Comparison of ENCODE assay signal across 21 mouse cellular contexts in the genomic region with DNA sequence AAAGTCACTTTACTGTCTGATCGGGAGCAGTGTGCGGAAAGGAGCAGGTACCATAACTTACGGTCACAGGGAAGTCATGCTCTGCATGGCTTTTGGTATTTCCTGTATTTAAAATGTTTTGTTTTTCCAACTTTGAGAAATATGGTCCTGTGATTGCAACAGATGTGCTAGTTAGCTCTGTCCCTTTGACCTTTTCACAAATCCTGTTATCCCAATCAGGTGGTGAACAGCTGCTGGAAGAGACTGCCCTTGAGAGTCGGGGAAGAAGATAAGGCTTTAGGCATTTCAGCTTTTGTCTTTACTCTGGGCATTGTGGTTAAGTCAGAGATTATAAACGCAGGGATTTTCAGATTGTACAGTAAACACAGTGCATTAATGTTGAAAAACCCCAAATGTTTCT.
A peak's percentile ranks its signal among the peaks of the same experiment; 100 is the strongest.
DNase-seq lines count a peak whose midpoint lies in the region; ATAC-seq and TF ChIP-seq lines count a peak whose summit lies in the region.
"Had no signal": no experiment of that assay in that cellular context is flagged by ENCODE, and none has a peak within 500 bp of the region (broad histone marks: within the 10 kb centered on the region; RNA-seq: fewer than 3 reads in every experiment).

No protein-coding gene starts in this region.

- POLR2A ChIA-PET in Patski (lab: Charles Lee) = interaction anchor here (0.5 kb wide), 1 partner anchor 110 kb away, joined by 4 read pairs; no protein-coding TSS in a partner anchor

- no peak overlapping the region for H3K9ac ChIP-seq in embryonic facial prominence, embryonic 11.5 days (replicated peaks; ENCODE audit: low read length)
- H3K9ac ChIP-seq in embryonic facial prominence, embryonic 14.5 days (ENCODE audit: low read depth, low read length) = no peak overlapping the region
- H3K9ac ChIP-seq: embryonic facial prominence, embryonic 13.5 days; forebrain, embryonic 13.5 days; forebrain, postnatal 0 days; heart, embryonic 13.5 days; hindbrain, embryonic 15.5 days had no signal

- H3K4me3 ChIP-seq in embryonic facial prominence, embryonic 11.5 days (ENCODE audit: low read depth, low read length) = no peak overlapping the region
- no peak overlapping the region for H3K4me3 ChIP-seq in embryonic facial prominence, embryonic 10.5 days
- no peak overlapping the region for H3K4me3 ChIP-seq in embryonic facial prominence, embryonic 14.5 days (ENCODE audit: low read depth, low read length)
- H3K4me3 ChIP-seq: embryonic facial prominence, embryonic 13.5 days; forebrain, embryonic 13.5 days; gastrocnemius, adult 2 months; heart, embryonic 13.5 days; hindbrain, embryonic 15.5 days had no signal

- WGBS in embryonic facial prominence, embryonic 11.5 days = 43% methylated on average over 5 of the region's 5 CpGs
- WGBS in embryonic facial prominence, embryonic 10.5 days = 61% methylated on average over 5 of the region's 5 CpGs
- WGBS in embryonic facial prominence, embryonic 14.5 days = 43% methylated on average over 5 of the region's 5 CpGs

- in situ Hi-C loops in Patski (cut with MboI; ENCODE audit: low pct_unique_long_range_greater_than_20kb) = no loop called here

- TF ChIP-seq CTCF in Patski (IDR thresholded peaks at IDR 0.05) = no peak

- H3K27me3 ChIP-seq in embryonic facial prominence, embryonic 11.5 days (ENCODE audit: control insufficient read depth, insufficient read depth, low read length) = no peaks in the 10 kb centered on the region
- H3K27me3 ChIP-seq in embryonic facial prominence, embryonic 10.5 days (replicated peaks; ENCODE audit: low read depth, poor library complexity, severe bottlenecking) = no peaks in the 10 kb centered on the region
- no peaks in the 10 kb centered on the region for H3K27me3 ChIP-seq in Patski
- H3K27me3 ChIP-seq in embryonic facial prominence, embryonic 14.5 days (replicated peaks; ENCODE audit: control insufficient read depth, insufficient read depth, low read length) = no peaks in the 10 kb centered on the region
- H3K27me3 ChIP-seq: embryonic facial prominence, embryonic 13.5 days; forebrain, embryonic 13.5 days; heart, embryonic 13.5 days; hindbrain, embryonic 15.5 days had no signal

- H3K27ac ChIP-seq in embryonic facial prominence, embryonic 11.5 days (replicated peaks; ENCODE audit: low read depth, low read length) = no peak overlapping the region
- no peak overlapping the region for H3K27ac ChIP-seq in embryonic facial prominence, embryonic 10.5 days (replicated peaks)
- H3K27ac ChIP-seq in embryonic facial prominence, embryonic 14.5 days (replicated peaks; ENCODE audit: low read depth, low read length) = no peak overlapping the region
- H3K27ac ChIP-seq: embryonic facial prominence, embryonic 13.5 days; forebrain, embryonic 13.5 days; gastrocnemius, adult 2 months; heart, embryonic 13.5 days; hindbrain, embryonic 15.5 days had no signal

- H3K36me3 ChIP-seq in embryonic facial prominence, embryonic 11.5 days (replicated peaks; ENCODE audit: control insufficient read depth, insufficient read depth, low read depth, low read length) = no peaks in the 10 kb centered on the region
- H3K36me3 ChIP-seq in embryonic facial prominence, embryonic 10.5 days (replicated peaks) = no peaks in the 10 kb centered on the region
- no peaks in the 10 kb centered on the region for H3K36me3 ChIP-seq in embryonic facial prominence, embryonic 14.5 days (ENCODE audit: control insufficient read depth, insufficient read depth, low read length)
- H3K36me3 ChIP-seq: embryonic facial prominence, embryonic 13.5 days; heart, embryonic 13.5 days; hindbrain, embryonic 15.5 days had no signal

- CTCF ChIA-PET in Patski (lab: Charles Lee) = no interaction called here

- ATAC-seq in embryonic facial prominence, embryonic 11.5 days (replicated peaks; ENCODE audit: insufficient number of reproducible peaks, low FRiP score, low TSS enrichment, low read depth) = no peak; the same call in 1 of the 2 replicates
- peak; percentile 73 for ATAC-seq in Patski
- ATAC-seq in embryonic facial prominence, embryonic 14.5 days (ENCODE audit: low read depth) = no peak
- ATAC-seq: forebrain, embryonic 13.5 days; forebrain, postnatal 0 days; intestine, embryonic 16.5 days had no signal

- H3K4me2 ChIP-seq in embryonic facial prominence, embryonic 11.5 days (ENCODE audit: low read depth, low read length) = no peak overlapping the region
- no peak overlapping the region for H3K4me2 ChIP-seq in embryonic facial prominence, embryonic 14.5 days (ENCODE audit: low read depth, low read length)
- H3K4me2 ChIP-seq: embryonic facial prominence, embryonic 13.5 days; forebrain, embryonic 13.5 days; heart, embryonic 13.5 days; hindbrain, embryonic 15.5 days had no signal

- H3K9me3 ChIP-seq in embryonic facial prominence, embryonic 11.5 days (replicated peaks; ENCODE audit: control insufficient read depth, low read length) = no peaks in the 10 kb centered on the region
- H3K9me3 ChIP-seq in embryonic facial prominence, embryonic 10.5 days = no peaks in the 10 kb centered on the region
- no peaks in the 10 kb centered on the region for H3K9me3 ChIP-seq in embryonic facial prominence, embryonic 14.5 days (ENCODE audit: control insufficient read depth, low read length)
- H3K9me3 ChIP-seq: embryonic facial prominence, embryonic 13.5 days; forebrain, embryonic 13.5 days; heart, embryonic 13.5 days; hindbrain, embryonic 15.5 days had no signal

- no peaks in the 10 kb centered on the region for H3K4me1 ChIP-seq in embryonic facial prominence, embryonic 11.5 days (ENCODE audit: control insufficient read depth, insufficient read depth, low read length)
- no peaks in the 10 kb centered on the region for H3K4me1 ChIP-seq in embryonic facial prominence, embryonic 10.5 days
- no peaks in the 10 kb centered on the region for H3K4me1 ChIP-seq in embryonic facial prominence, embryonic 14.5 days (ENCODE audit: control insufficient read depth, insufficient read depth, low read length)
- H3K4me1 ChIP-seq: embryonic facial prominence, embryonic 13.5 days; forebrain, embryonic 13.5 days; hindbrain, embryonic 15.5 days had no signal

- DNase-seq in embryonic facial prominence, embryonic 11.5 days (ENCODE audit: low spot score) = peak; percentile 38
- DNase-seq in embryonic facial prominence, embryonic 10.5 days (ENCODE audit: low spot score) = no peak
- DNase-seq in 3T3-L1 (ENCODE audit: low read depth, low spot score) = peak; percentile 47
- peak; percentile 19 for DNase-seq in Patski (ENCODE audit: low read depth, low spot score)
- peak; percentile 22 for DNase-seq in embryonic facial prominence, embryonic 14.5 days (ENCODE audit: low spot score)
- no peak for DNase-seq in frontal cortex, postnatal 36 days (ENCODE audit: low spot score in 2 of 2)
- no peak for DNase-seq in cerebellum, adult 18-20 months
- no peak for DNase-seq in adrenal gland, adult (ENCODE audit: inconsistent age in 2 of 2, low spot score in 1 of 2)
- DNase-seq: adrenal gland, postnatal 14 days; cerebellum, adult 2 months; cerebellum, postnatal 10 days; forebrain, postnatal 0 days; gastrocnemius, adult 2 months; gastrocnemius, postnatal 25 days; heart, adult 11 months; heart, postnatal 36 days had no signal

Comparison
In these comparisons a context has a peak if more than half of its experiments do, and no peak if none do; other contexts are left out.
1. DNase-seq: peak in embryonic facial prominence, embryonic 11.5 days (single experiment), 3T3-L1 (single experiment), Patski (single experiment) and embryonic facial prominence, embryonic 14.5 days (single experiment); none in embryonic facial prominence, embryonic 10.5 days (single experiment), frontal cortex, postnatal 36 days (0 of 2), cerebellum, adult 18-20 months (0 of 2) and adrenal gland, adult (0 of 2).